Mouse (Mus musculus): ENCODE measurements at regions not wholly inside any gene's neighbourhood (a gene's known extent, or its start where the extent isn't known, plus 50 kb on each side); places are given as distances from the start of the nearest gene placed in this dataset.
A peak's percentile ranks its signal among the peaks of the same experiment; 100 is the strongest.

DNA sequence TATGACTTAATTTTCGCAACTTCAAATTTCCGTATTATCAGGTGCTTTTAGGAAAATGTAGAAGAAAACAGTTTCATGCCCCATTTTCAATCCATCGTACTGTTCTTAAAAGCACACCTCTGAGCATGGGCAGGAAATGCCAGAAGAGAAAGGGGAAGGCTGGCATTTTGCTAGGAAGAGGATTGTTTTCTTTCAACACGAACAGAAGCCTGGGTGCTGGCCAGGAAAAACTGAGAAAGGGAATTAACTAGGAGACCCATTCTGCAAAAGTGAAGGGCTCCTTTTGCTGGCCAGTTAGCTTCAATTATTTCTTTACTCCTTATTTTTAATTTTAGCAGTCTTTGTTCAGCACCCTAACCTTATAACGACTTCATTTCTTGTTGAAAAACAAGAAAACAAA lies 264.0 kb downstream of the Btg1 start:
- Histone ChIP-seq H3K36me3 (ENCODE audit: control insufficient read depth, insufficient read depth, low read length) (no peaks in the 10 kb centered on the region), H3K27me3 (ENCODE audit: control insufficient read depth, insufficient read depth, low read length) (no peaks in the 10 kb centered on the region), H3K4me1 (ENCODE audit: control insufficient read depth, insufficient read depth, low read length) (peaks cover 4% of the 10 kb centered on the region; the same call in 1 of the 2 replicates), H3K4me2 (no peak overlapping the region), H3K27ac (ENCODE audit: low read depth, low read length) (no peak overlapping the region), H3K9me3 (ENCODE audit: control insufficient read depth, low read length) (no peaks in the 10 kb centered on the region), H3K9ac (ENCODE audit: low read length) (no peak overlapping the region), H3K4me3 (ENCODE audit: low read depth, low read length) (no peak overlapping the region)
- no peak for ATAC-seq (ENCODE audit: low FRiP score)
- 78% methylated on average over 5 of the region's 5 CpGs for WGBS
- DNase-seq (ENCODE audit: low spot score, missing footprints) = no peak

DNA sequence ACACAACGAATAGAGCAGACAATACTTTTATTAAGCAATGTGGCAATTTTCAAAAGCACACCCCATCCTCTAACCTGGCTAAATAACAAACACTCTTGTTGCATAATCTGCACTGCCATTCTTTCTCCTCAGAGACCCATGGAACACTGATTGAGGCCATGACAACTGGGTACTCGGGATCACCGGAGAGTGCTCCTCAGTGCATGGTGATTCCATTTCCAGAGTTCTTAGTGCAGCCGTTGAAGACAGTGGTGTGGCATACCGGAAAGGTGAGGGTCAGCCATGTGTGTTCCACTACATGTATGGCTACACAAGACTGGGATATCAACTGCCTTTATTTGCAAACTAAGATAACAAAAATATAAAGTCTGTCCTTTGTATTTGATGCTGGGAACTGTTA lies 264.4 kb downstream of the Btg1 start:
- Histone ChIP-seq H3K9ac (ENCODE audit: low read length) (no peak overlapping the region), H3K36me3 (ENCODE audit: control insufficient read depth, insufficient read depth, low read length) (no peaks in the 10 kb centered on the region), H3K9me3 (ENCODE audit: control insufficient read depth, low read length) (no peaks in the 10 kb centered on the region), H3K27me3 (ENCODE audit: control insufficient read depth, insufficient read depth, low read length) (no peaks in the 10 kb centered on the region), H3K4me1 (ENCODE audit: control insufficient read depth, insufficient read depth, low read length) (peaks cover 4% of the 10 kb centered on the region; the same call in 1 of the 2 replicates), H3K4me3 (ENCODE audit: low read depth, low read length) (no peak overlapping the region), H3K4me2 (no peak overlapping the region), H3K27ac (ENCODE audit: low read depth, low read length) (no peak overlapping the region)
- WGBS = 79% methylated on average over 5 of the region's 5 CpGs
- DNase-seq (ENCODE audit: low spot score, missing footprints) (peak; percentile 76), ATAC-seq (ENCODE audit: low FRiP score) (0 out of 2 replicates have a peak, but pooled peaks have one; percentile 52)

- ATAC-seq (ENCODE audit: low FRiP score) = peak; percentile 77
- peak; percentile 85 for DNase-seq (ENCODE audit: low spot score, missing footprints)
- H3K36me3 ChIP-seq (ENCODE audit: control insufficient read depth, insufficient read depth, low read length) = no peaks in the 10 kb centered on the region
Observed at GRCm38 (mm10) chr10:96881660-96882059, 264.9 kb downstream of the Btg1 start.

DNA sequence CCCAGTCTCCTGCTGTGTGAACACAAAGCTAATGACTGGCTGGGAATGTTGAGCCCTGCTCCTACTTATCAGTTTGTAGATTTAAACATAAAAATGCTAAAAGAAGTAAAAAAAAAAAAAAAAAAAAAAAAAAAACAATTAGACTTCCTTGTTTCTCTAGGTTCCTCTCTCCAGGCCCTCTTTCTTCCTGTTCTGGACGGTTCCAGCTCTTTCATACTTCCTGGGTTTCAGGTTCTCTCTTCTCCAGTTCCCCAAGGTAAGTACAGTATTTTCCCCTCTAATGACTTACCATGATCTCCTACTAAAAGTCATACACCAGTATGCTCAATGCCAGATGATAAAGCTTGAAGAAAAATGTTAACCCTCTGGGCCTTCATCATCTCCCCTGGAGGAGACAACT lies 284.3 kb downstream of the Btg1 start:
- no peak overlapping the region for H3K4me3 ChIP-seq (ENCODE audit: low read depth, low read length)
- no peak overlapping the region for H3K27ac ChIP-seq (ENCODE audit: low read depth, low read length)
- no peaks in the 10 kb centered on the region for H3K36me3 ChIP-seq (ENCODE audit: control insufficient read depth, insufficient read depth, low read length)
- WGBS = 88% methylated on average over 1 of the region's 1 CpGs
- no peaks in the 10 kb centered on the region for H3K27me3 ChIP-seq (ENCODE audit: control insufficient read depth, insufficient read depth, low read length)
- no peak for DNase-seq (ENCODE audit: low spot score, missing footprints)
- no peaks in the 10 kb centered on the region for H3K4me1 ChIP-seq (ENCODE audit: control insufficient read depth, insufficient read depth, low read length)
- no peak overlapping the region for H3K9ac ChIP-seq (ENCODE audit: low read length)
- H3K4me2 ChIP-seq = no peak overlapping the region
- no peak for ATAC-seq (ENCODE audit: low FRiP score)
- no peaks in the 10 kb centered on the region for H3K9me3 ChIP-seq (ENCODE audit: control insufficient read depth, low read length)

More at GRCm38 (mm10) chr10:96881660-96882059, 264.9 kb downstream of the Btg1 start:
- H3K27me3 ChIP-seq (ENCODE audit: control insufficient read depth, insufficient read depth, low read length) = no peaks in the 10 kb centered on the region
- no peak overlapping the region for H3K27ac ChIP-seq (ENCODE audit: low read depth, low read length)
- H3K4me2 ChIP-seq = no peak overlapping the region
- H3K9me3 ChIP-seq (ENCODE audit: control insufficient read depth, low read length) = no peaks in the 10 kb centered on the region
- H3K4me3 ChIP-seq (ENCODE audit: low read depth, low read length) = no peak overlapping the region
- H3K4me1 ChIP-seq (ENCODE audit: control insufficient read depth, insufficient read depth, low read length) = peaks cover 4% of the 10 kb centered on the region; the same call in 1 of the 2 replicates
- no peak overlapping the region for H3K9ac ChIP-seq (ENCODE audit: low read length)
- 55% methylated on average over 2 of the region's 2 CpGs for WGBS

GRCm38 (mm10) chr10:96905098-96905809 lies 288.4 kb downstream of the Btg1 start:
- ATAC-seq (ENCODE audit: low FRiP score) (no peak), DNase-seq (ENCODE audit: low spot score, missing footprints) (no peak)
- no peak overlapping the region for H3K4me3 ChIP-seq (ENCODE audit: low read depth, low read length)
- H3K27ac ChIP-seq (ENCODE audit: low read depth, low read length) = no peak overlapping the region
- H3K4me2 ChIP-seq = no peak overlapping the region
- no peak overlapping the region for H3K9ac ChIP-seq (ENCODE audit: low read length)
- no peaks in the 10 kb centered on the region for H3K27me3 ChIP-seq (ENCODE audit: control insufficient read depth, insufficient read depth, low read length)
- H3K4me1 ChIP-seq (ENCODE audit: control insufficient read depth, insufficient read depth, low read length) = no peaks in the 10 kb centered on the region
- 89% methylated on average over 4 of the region's 4 CpGs for WGBS
- H3K36me3 ChIP-seq (ENCODE audit: control insufficient read depth, insufficient read depth, low read length) = no peaks in the 10 kb centered on the region
- no peaks in the 10 kb centered on the region for H3K9me3 ChIP-seq (ENCODE audit: control insufficient read depth, low read length)

- no peak overlapping the region for H3K4me3 ChIP-seq (ENCODE audit: low read depth, low read length)
- DNase-seq (ENCODE audit: low spot score, missing footprints) (no peak), ATAC-seq (ENCODE audit: low FRiP score) (no peak)
- H3K27ac ChIP-seq (ENCODE audit: low read depth, low read length) = no peak overlapping the region
- no peaks in the 10 kb centered on the region for H3K27me3 ChIP-seq (ENCODE audit: control insufficient read depth, insufficient read depth, low read length)
- peaks cover 8% of the 10 kb centered on the region; the same call in 1 of the 2 replicates for H3K9me3 ChIP-seq (ENCODE audit: control insufficient read depth, low read length)
- H3K4me1 ChIP-seq (ENCODE audit: control insufficient read depth, insufficient read depth, low read length) = no peaks in the 10 kb centered on the region
- no peaks in the 10 kb centered on the region for H3K36me3 ChIP-seq (ENCODE audit: control insufficient read depth, insufficient read depth, low read length)
- H3K9ac ChIP-seq (ENCODE audit: low read length) = no peak overlapping the region
- WGBS = 76% methylated on average over 1 of the region's 1 CpGs
- no peak overlapping the region for H3K4me2 ChIP-seq
Observed at GRCm38 (mm10) chr10:96909661-96910315, 293.0 kb downstream of the Btg1 start.

DNA sequence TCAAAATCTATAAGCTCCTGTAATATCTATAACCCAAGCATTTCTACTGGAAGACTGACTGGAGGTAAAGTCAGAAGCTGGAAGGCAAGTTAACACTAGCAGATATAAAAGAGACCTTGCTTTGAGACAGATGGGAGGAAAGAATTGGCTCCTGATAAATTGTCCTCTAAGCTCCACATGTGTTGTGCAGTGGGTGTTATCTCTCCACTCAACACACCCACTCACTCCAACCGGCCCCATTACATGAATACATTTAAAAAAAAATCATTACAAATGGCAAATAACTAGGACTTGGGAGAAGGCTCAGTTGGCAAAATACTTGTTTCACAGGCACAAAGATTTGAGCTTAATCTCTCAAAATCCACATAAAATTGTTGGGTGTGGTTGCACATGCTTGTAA lies 304.4 kb downstream of the Btg1 start:
- Histone ChIP-seq H3K4me2 (no peak overlapping the region), H3K36me3 (ENCODE audit: control insufficient read depth, insufficient read depth, low read length) (no peaks in the 10 kb centered on the region), H3K4me3 (ENCODE audit: low read depth, low read length) (no peak overlapping the region), H3K4me1 (ENCODE audit: control insufficient read depth, insufficient read depth, low read length) (no peaks in the 10 kb centered on the region), H3K27me3 (ENCODE audit: control insufficient read depth, insufficient read depth, low read length) (no peaks in the 10 kb centered on the region), H3K27ac (ENCODE audit: low read depth, low read length) (no peak overlapping the region), H3K9me3 (ENCODE audit: control insufficient read depth, low read length) (peaks cover 7% of the 10 kb centered on the region; the same call in 1 of the 2 replicates), H3K9ac (ENCODE audit: low read length) (no peak overlapping the region)
- DNase-seq (ENCODE audit: low spot score, missing footprints) (peak; percentile 21), ATAC-seq (ENCODE audit: low FRiP score) (no peak)
- 97% methylated on average over 1 of the region's 1 CpGs for WGBS

GRCm38 (mm10) chr10:96924266-96924672 lies 307.5 kb downstream of the Btg1 start:
- no peak overlapping the region for H3K9ac ChIP-seq (ENCODE audit: low read length)
- H3K4me3 ChIP-seq (ENCODE audit: low read depth, low read length) = no peak overlapping the region
- no peak overlapping the region for H3K4me2 ChIP-seq
- WGBS = 68% methylated on average over 2 of the region's 2 CpGs
- no peaks in the 10 kb centered on the region for H3K27me3 ChIP-seq (ENCODE audit: control insufficient read depth, insufficient read depth, low read length)
- ATAC-seq (ENCODE audit: low FRiP score) (no peak), DNase-seq (ENCODE audit: low spot score, missing footprints) (peak; percentile 2)
- H3K9me3 ChIP-seq (ENCODE audit: control insufficient read depth, low read length) = no peaks in the 10 kb centered on the region
- no peaks in the 10 kb centered on the region for H3K36me3 ChIP-seq (ENCODE audit: control insufficient read depth, insufficient read depth, low read length)
- H3K4me1 ChIP-seq (ENCODE audit: control insufficient read depth, insufficient read depth, low read length) = no peaks in the 10 kb centered on the region
- H3K27ac ChIP-seq (ENCODE audit: low read depth, low read length) = no peak overlapping the region

DNA sequence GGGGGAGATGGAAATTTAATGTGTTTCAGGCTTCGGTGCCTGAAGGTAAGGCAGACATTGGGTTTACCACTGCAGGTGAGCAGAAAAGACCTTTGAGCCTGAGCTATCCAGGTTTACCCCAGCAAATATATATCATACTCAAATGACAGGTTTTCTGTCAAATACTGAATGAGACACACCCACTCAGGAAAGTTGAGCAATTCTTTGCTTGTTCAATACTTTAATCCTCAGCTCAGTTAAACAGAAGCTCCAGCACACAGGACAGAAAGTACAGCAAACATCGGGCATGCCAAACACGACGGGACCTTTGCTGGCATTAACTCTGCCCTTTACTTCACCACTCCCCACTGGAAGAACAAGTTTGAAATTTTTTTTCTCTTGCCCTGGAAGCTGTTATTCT lies 307.9 kb downstream of the Btg1 start:
- no peak overlapping the region for H3K4me2 ChIP-seq
- no peak overlapping the region for H3K4me3 ChIP-seq (ENCODE audit: low read depth, low read length)
- DNase-seq (ENCODE audit: low spot score, missing footprints) = no peak
- 88% methylated on average over 4 of the region's 4 CpGs for WGBS
- H3K9me3 ChIP-seq (ENCODE audit: control insufficient read depth, low read length) = no peaks in the 10 kb centered on the region
- H3K27me3 ChIP-seq (ENCODE audit: control insufficient read depth, insufficient read depth, low read length) = no peaks in the 10 kb centered on the region
- no peaks in the 10 kb centered on the region for H3K4me1 ChIP-seq (ENCODE audit: control insufficient read depth, insufficient read depth, low read length)
- H3K9ac ChIP-seq (ENCODE audit: low read length) = no peak overlapping the region
- no peaks in the 10 kb centered on the region for H3K36me3 ChIP-seq (ENCODE audit: control insufficient read depth, insufficient read depth, low read length)
- no peak for ATAC-seq (ENCODE audit: low FRiP score)
- no peak overlapping the region for H3K27ac ChIP-seq (ENCODE audit: low read depth, low read length)
